Mouse (Mus musculus) olfactory bulb, adult 2 months (tissue): ENCODE measurements around the gene Copz1.

ENCODE experiments used
- CTCF ChIP-seq: fragments of 200-500 bp; IDR thresholded peaks from 2 replicates; pipeline ENCODE4 v1.5.1; 2012; ENCODE audit warnings: low read depth, mild to moderate bottlenecking, low read length, moderate library complexity; ENCODE audit not compliant: insufficient read depth
- POLR2A ChIP-seq: fragments of 200-500 bp; IDR thresholded peaks from 2 replicates; pipeline ENCODE4 v1.6.1; 2012; ENCODE audit warnings: mild to moderate bottlenecking, low read depth, low read length, moderate library complexity; ENCODE audit not compliant: insufficient read depth

- TF ChIP-seq CTCF (no peak), POLR2A (no peak)
These were observed 30.0 kb downstream of the Copz1 start for GRCm38 (mm10) chr15:103302341-103303021.
